Comparison of ENCODE assay signal across 16 mouse cellular contexts in the genomic region with DNA sequence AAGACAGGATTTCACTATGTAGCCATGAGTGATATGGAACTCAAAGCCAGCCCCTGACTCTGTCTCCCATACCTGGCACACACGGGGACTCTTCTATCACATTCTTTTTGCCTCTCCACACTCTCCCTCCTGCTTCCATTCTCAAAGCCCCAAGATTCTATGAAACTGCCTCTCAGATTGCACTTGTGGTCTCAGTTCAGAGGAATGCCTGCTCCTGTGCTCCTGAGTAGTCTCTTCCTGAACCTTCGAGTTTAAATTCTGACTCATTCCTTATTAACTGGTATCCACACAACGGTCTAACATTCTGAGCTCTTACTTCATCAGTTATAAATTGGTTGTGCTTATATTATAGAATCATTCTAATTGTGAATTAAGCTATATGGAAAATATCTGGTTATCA.
"Had no signal": no experiment of that assay in that cellular context is flagged by ENCODE, and none has a peak within 500 bp of the region (broad histone marks: within the 10 kb centered on the region; RNA-seq: fewer than 3 reads in every experiment).

No protein-coding gene starts in this region.

- ATAC-seq: liver, postnatal 0 days; midbrain, embryonic 13.5 days; midbrain, embryonic 15.5 days had no signal

- DNase-seq: liver, postnatal 0 days; lung, adult 2 months; lung, postnatal 14 days; lung, postnatal 36 days; right cerebral cortex, postnatal 25 days; right cerebral cortex, postnatal 4 days; spleen, adult 18-20 months; thymus, adult 18-20 months; thymus, postnatal 14 days; thymus, postnatal 36 days had no signal

- H3K27me3 ChIP-seq: liver, embryonic 15.5 days; lung, embryonic 15.5 days; megakaryocyte, embryonic 14.5 days; midbrain, embryonic 13.5 days; midbrain, embryonic 15.5 days; neural tube, embryonic 12.5 days had no signal
